Comparison of ENCODE assay signal across 8 mouse cellular contexts in genomic region chr3:17794251-17795061, GRCm38 (mm10).
DNase-seq lines count a peak whose midpoint lies in the region; ATAC-seq lines count a peak whose summit lies in the region.

No protein-coding gene starts in this region.

- no peak overlapping the region for H3K27ac ChIP-seq in lung, embryonic 15.5 days
- peak overlapping the region; percentile 98 for H3K27ac ChIP-seq in forebrain, embryonic 12.5 days
- peak overlapping the region; percentile 100 for H3K27ac ChIP-seq in neural tube, embryonic 13.5 days (replicated peaks)

- no peak overlapping the region for H3K4me3 ChIP-seq in lung, embryonic 15.5 days
- H3K4me3 ChIP-seq in forebrain, embryonic 12.5 days (replicated peaks) = peak overlapping the region; percentile 68
- peak overlapping the region; percentile 70 for H3K4me3 ChIP-seq in neural tube, embryonic 13.5 days

- ATAC-seq in lung, embryonic 15.5 days (ENCODE audit: borderline replicate concordance, extremely low read depth, low FRiP score, low TSS enrichment) = no peak
- ATAC-seq in forebrain, embryonic 12.5 days (ENCODE audit: low FRiP score) = no peak
- peak; percentile 48 for ATAC-seq in neural tube, embryonic 13.5 days (ENCODE audit: low read depth)

- DNase-seq in lung, adult 18-20 months = no peak
- peak; percentile 29 to 48 for DNase-seq in layer of hippocampus, postnatal 14 days (ENCODE audit: low spot score in 2 of 2)
- no peak for DNase-seq in urinary bladder, postnatal 25 days (ENCODE audit: low spot score)
- DNase-seq in spleen, adult 18-20 months = no peak
- DNase-seq in spleen, postnatal 10 days (ENCODE audit: low spot score in 2 of 2) = no peak

- under 1% methylated on average over 46 of the region's 46 CpGs for WGBS in lung, embryonic 15.5 days
- under 1% methylated on average over 46 of the region's 46 CpGs for WGBS in forebrain, embryonic 12.5 days
- under 1% methylated on average over 46 of the region's 46 CpGs for WGBS in neural tube, embryonic 13.5 days

- no peaks in the 10 kb centered on the region for H3K4me1 ChIP-seq in lung, embryonic 15.5 days
- H3K4me1 ChIP-seq in forebrain, embryonic 12.5 days = peaks cover 20% of the 10 kb centered on the region
- peaks cover 4% of the 10 kb centered on the region for H3K4me1 ChIP-seq in neural tube, embryonic 13.5 days (replicated peaks)

- no peak overlapping the region for H3K9ac ChIP-seq in lung, embryonic 15.5 days
- H3K9ac ChIP-seq in forebrain, embryonic 12.5 days = peak overlapping the region; percentile 95
- H3K9ac ChIP-seq in neural tube, embryonic 13.5 days = peak overlapping the region; percentile 99

- peak overlapping the region; percentile 27; the same call in 1 of the 2 replicates for H3K4me2 ChIP-seq in lung, embryonic 15.5 days
- peak overlapping the region; percentile 86 for H3K4me2 ChIP-seq in forebrain, embryonic 12.5 days
- peak overlapping the region; percentile 94 for H3K4me2 ChIP-seq in neural tube, embryonic 13.5 days

- peaks cover 76% of the 10 kb centered on the region for H3K27me3 ChIP-seq in lung, embryonic 15.5 days
- H3K27me3 ChIP-seq in forebrain, embryonic 12.5 days = no peaks in the 10 kb centered on the region
- peaks cover 4% of the 10 kb centered on the region; the same call in 1 of the 2 replicates for H3K27me3 ChIP-seq in neural tube, embryonic 13.5 days

- H3K9me3 ChIP-seq in lung, embryonic 15.5 days = no peaks in the 10 kb centered on the region
- no peaks in the 10 kb centered on the region for H3K9me3 ChIP-seq in forebrain, embryonic 12.5 days
- H3K9me3 ChIP-seq in neural tube, embryonic 13.5 days = no peaks in the 10 kb centered on the region

- H3K36me3 ChIP-seq in lung, embryonic 15.5 days = no peaks in the 10 kb centered on the region
- peaks cover 9% of the 10 kb centered on the region for H3K36me3 ChIP-seq in forebrain, embryonic 12.5 days (replicated peaks)
- peaks cover 14% of the 10 kb centered on the region; the same call in 1 of the 2 replicates for H3K36me3 ChIP-seq in neural tube, embryonic 13.5 days

Comparison
In these comparisons a context has a peak if more than half of its experiments do, and no peak if none do; other contexts are left out.
1. H3K4me2 ChIP-seq: peak in every context shown above with its lines; median percentile 94 in neural tube, embryonic 13.5 days; 86 in forebrain, embryonic 12.5 days; 27 in lung, embryonic 15.5 days.
2. DNase-seq: peak in layer of hippocampus, postnatal 14 days (2 of 2); none in lung, adult 18-20 months (0 of 2), urinary bladder, postnatal 25 days (single experiment), spleen, adult 18-20 months (0 of 2) and spleen, postnatal 10 days (0 of 2).